ENCODE assay signal across 8 mouse cellular contexts in the genomic region with DNA sequence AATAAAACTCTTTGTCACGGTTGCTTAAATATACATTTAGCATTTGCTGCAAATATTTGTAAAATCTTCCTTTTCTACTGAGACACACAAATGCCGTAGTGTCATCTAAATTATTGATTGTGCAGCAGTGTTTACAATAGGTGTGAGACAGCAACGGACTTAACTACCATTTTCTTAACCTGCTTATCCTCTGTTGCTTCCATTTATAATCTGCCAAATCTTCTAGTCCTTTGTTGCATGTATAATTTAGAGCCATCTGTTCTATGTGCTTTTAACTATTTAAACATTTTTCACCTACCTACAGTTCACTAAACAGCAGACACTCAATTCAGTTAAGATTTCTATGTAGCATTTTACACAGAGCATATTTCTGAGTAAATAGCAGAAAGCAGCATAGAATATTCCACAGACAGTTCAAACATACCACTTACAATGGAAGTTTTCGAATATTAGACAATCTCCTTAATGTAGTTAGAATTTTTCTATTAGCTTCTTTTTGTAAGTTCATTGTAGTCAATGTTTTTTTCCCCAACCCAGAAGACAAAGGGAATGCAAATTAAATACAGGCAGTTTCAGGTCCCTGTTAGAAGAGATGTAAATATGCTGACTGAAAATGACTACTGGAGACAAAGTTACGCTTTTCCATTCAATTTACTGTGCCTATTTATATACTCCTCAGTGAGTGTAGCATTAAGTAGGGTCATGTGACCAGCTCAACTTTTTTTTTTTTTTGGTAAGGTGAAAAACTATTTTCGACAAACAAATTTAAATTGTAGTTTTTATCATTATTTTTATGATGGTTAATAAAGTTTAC.
DNase-seq lines count a peak whose midpoint lies in the region; ATAC-seq and TF ChIP-seq lines count a peak whose summit lies in the region.

No protein-coding gene starts in this region.

- 33% methylated on average over 6 of the region's 6 CpGs for WGBS in heart, embryonic 13.5 days
- 30% methylated on average over 6 of the region's 6 CpGs for WGBS in hindbrain, embryonic 13.5 days
- WGBS in midbrain, embryonic 13.5 days = 27% methylated on average over 6 of the region's 6 CpGs

- intact Hi-C loops in heart, postnatal 36 days (cut with DNase I) = loop anchor here (10.0 kb wide), 1 partner anchor 292 kb away; no protein-coding TSS in a partner anchor
- intact Hi-C loops in left cerebral cortex, postnatal 25 days (cut with DNase I) = loop anchor here (5.0 kb wide), 1 partner anchor 86 kb away; no protein-coding TSS in a partner anchor

- peak overlapping the region; percentile 71; the same call in 1 of the 2 replicates for H3K9ac ChIP-seq in heart, embryonic 13.5 days
- H3K9ac ChIP-seq in MEL (ENCODE audit: control insufficient read depth, low read depth, low read length, poor library complexity, severe bottlenecking) = no peak overlapping the region
- H3K9ac ChIP-seq in hindbrain, embryonic 13.5 days = peak overlapping the region; percentile 63
- H3K9ac ChIP-seq in midbrain, embryonic 13.5 days (replicated peaks) = peak overlapping the region; percentile 39; the same call in 1 of the 2 replicates

- no peak overlapping the region; the same call in 1 of the 2 replicates for H3K27ac ChIP-seq in heart, embryonic 13.5 days (replicated peaks)
- no peak overlapping the region for H3K27ac ChIP-seq in MEL (ENCODE audit: control insufficient read depth, low read depth, low read length)
- peak overlapping the region; percentile 48; the same call in 1 of the 2 replicates for H3K27ac ChIP-seq in hindbrain, embryonic 13.5 days
- H3K27ac ChIP-seq in midbrain, embryonic 13.5 days = no peak overlapping the region

- no peaks in the 10 kb centered on the region for H3K79me2 ChIP-seq in MEL (ENCODE audit: control insufficient read depth, insufficient read depth, low read length, poor library complexity)

- no peak for TF ChIP-seq POLR2A in MEL (IDR thresholded peaks at IDR 0.05; ENCODE audit: control insufficient read depth in 1 of 2, insufficient read depth in 1 of 2, low read depth in 1 of 2, low read length in 2 of 2, poor library complexity in 1 of 2)

- no peaks in the 10 kb centered on the region for H3K9me3 ChIP-seq in heart, embryonic 13.5 days
- H3K9me3 ChIP-seq in MEL (replicated peaks; ENCODE audit: insufficient read depth, low read length) = no peaks in the 10 kb centered on the region
- H3K9me3 ChIP-seq in hindbrain, embryonic 13.5 days = no peaks in the 10 kb centered on the region
- H3K9me3 ChIP-seq in midbrain, embryonic 13.5 days = no peaks in the 10 kb centered on the region

- no peak for TF ChIP-seq EP300 in MEL (IDR thresholded peaks at IDR 0.05; ENCODE audit: low read depth in 1 of 2, low read length in 2 of 2)

- H3K4me1 ChIP-seq in heart, embryonic 13.5 days = peaks cover 47% of the 10 kb centered on the region
- peaks cover 0 to 3% of the 10 kb centered on the region in 2 experiments; a peak in 1 of 4 replicates for H3K4me1 ChIP-seq in MEL (ENCODE audit: control insufficient read depth in 1 of 2, insufficient read depth in 2 of 2, low read length in 2 of 2)
- H3K4me1 ChIP-seq in hindbrain, embryonic 13.5 days (replicated peaks) = peaks cover 38% of the 10 kb centered on the region
- peaks cover 48% of the 10 kb centered on the region for H3K4me1 ChIP-seq in midbrain, embryonic 13.5 days (replicated peaks)

- ATAC-seq in heart, embryonic 13.5 days (ENCODE audit: extremely low read depth, insufficient number of reproducible peaks, low FRiP score, low TSS enrichment) = no peak
- no peak for ATAC-seq in hindbrain, embryonic 13.5 days (ENCODE audit: low FRiP score)
- no peak for ATAC-seq in midbrain, embryonic 13.5 days
- ATAC-seq in inflammation-experienced regulatory T-cells, adult 6 months = no peak

- TF ChIP-seq RAD21 in MEL (IDR thresholded peaks at IDR 0.05; ENCODE audit: low read depth, low read length) = no peak

- H3K27me3 ChIP-seq in heart, embryonic 13.5 days (replicated peaks) = no peaks in the 10 kb centered on the region
- H3K27me3 ChIP-seq in MEL (ENCODE audit: control insufficient read depth in 1 of 2, insufficient read depth in 2 of 2, low read length in 2 of 2) = peaks cover 12 to 15% of the 10 kb centered on the region in 2 experiments; a peak in 3 of 4 replicates
- H3K27me3 ChIP-seq in hindbrain, embryonic 13.5 days = no peaks in the 10 kb centered on the region
- no peaks in the 10 kb centered on the region for H3K27me3 ChIP-seq in midbrain, embryonic 13.5 days

- no peak for DNase-seq in heart, postnatal 36 days
- peak; percentile 25 for DNase-seq in MEL (ENCODE audit: low read depth, low spot score)
- no peak for DNase-seq in urinary bladder, postnatal 10 days (ENCODE audit: low spot score)
- DNase-seq in left cerebral cortex, postnatal 25 days (ENCODE audit: low spot score in 2 of 2) = no peak

- no peaks in the 10 kb centered on the region for H3K36me3 ChIP-seq in heart, embryonic 13.5 days
- peaks cover 0 to 2% of the 10 kb centered on the region in 2 experiments; a peak in 1 of 4 replicates for H3K36me3 ChIP-seq in MEL (ENCODE audit: control insufficient read depth in 1 of 2, insufficient read depth in 2 of 2, low read length in 2 of 2)
- H3K36me3 ChIP-seq in hindbrain, embryonic 13.5 days = no peaks in the 10 kb centered on the region
- H3K36me3 ChIP-seq in midbrain, embryonic 13.5 days = no peaks in the 10 kb centered on the region

- peak overlapping the region; percentile 38 for H3K4me3 ChIP-seq in heart, embryonic 13.5 days
- no peak overlapping the region for H3K4me3 ChIP-seq in MEL (ENCODE audit: control insufficient read depth in 1 of 2, insufficient read depth in 1 of 2, low read depth in 2 of 2, low read length in 2 of 2)
- peak overlapping the region; percentile 32 for H3K4me3 ChIP-seq in hindbrain, embryonic 13.5 days
- peak overlapping the region; percentile 32 for H3K4me3 ChIP-seq in midbrain, embryonic 13.5 days (replicated peaks)

- peak overlapping the region; percentile 63 for H3K4me2 ChIP-seq in heart, embryonic 13.5 days
- H3K4me2 ChIP-seq in hindbrain, embryonic 13.5 days = peak overlapping the region; percentile 55
- H3K4me2 ChIP-seq in midbrain, embryonic 13.5 days (replicated peaks) = peak overlapping the region; percentile 53

- no peak for TF ChIP-seq CTCF in MEL (IDR thresholded peaks at IDR 0.05 in 2 of 3, conservative IDR thresholded peaks at IDR 0.05 in 1 of 3; ENCODE audit: control insufficient read depth in 1 of 3, insufficient read depth in 1 of 3, low read depth in 2 of 3, low read length in 3 of 3, poor library complexity in 1 of 3, severe bottlenecking in 1 of 3)

TF ChIP-seq in MEL, 35 proteins besides CTCF, POLR2A, EP300 and RAD21:
- peak; percentile 50; the same call in 1 of the 2 replicates for TF ChIP-seq ZNF384 (IDR thresholded peaks at IDR 0.05; ENCODE audit: low read depth, low read length)
- TF ChIP-seq USF1 (IDR thresholded peaks at IDR 0.05; ENCODE audit: low read depth, low read length) = peak; percentile 81
- no peak for TF ChIP-seq GABPA (IDR thresholded peaks at IDR 0.05; ENCODE audit: low read depth, low read length)

Comparison
In these comparisons a context has a peak if more than half of its experiments do, and no peak if none do; other contexts are left out.
1. H3K4me3 ChIP-seq: peak in heart, embryonic 13.5 days (single experiment), hindbrain, embryonic 13.5 days (single experiment) and midbrain, embryonic 13.5 days (single experiment); none in MEL (0 of 2).
2. Peak in every context shown above with its lines, with median percentiles within 50 percentile points of each other: H3K4me2 ChIP-seq.